Mouse (Mus musculus) brown adipose tissue, adult 24 weeks (tissue): ENCODE measurements around the gene Atg3. TPM values are rescaled to one million over a fixed set of nuclear protein-coding genes. Genes with fewer than 3 reads are reported as not detected.

Experiments used
- H3K27ac ChIP-seq: fragments of 200-500 bp; replicated peaks from 2 replicates; pipeline ENCODE4 v1.5.1; 2012; ENCODE audit warnings: low read depth, mild to moderate bottlenecking, low read length
- H3K4me1 ChIP-seq: fragments of 200-500 bp; 2 replicates; pipeline ENCODE4 v1.6.1; 2012; ENCODE audit warnings: low read length, mixed read lengths; ENCODE audit not compliant: control insufficient read depth, insufficient read depth, insufficient read length
- H3K4me3 ChIP-seq: fragments of 200-500 bp; 2 replicates; pipeline ENCODE4 v1.5.1; 2012; ENCODE audit warnings: low read depth, mild to moderate bottlenecking, low read length, moderate library complexity; ENCODE audit not compliant: insufficient read depth
- polyA plus RNA-seq: library from polyadenylated mRNA; stranded (reverse); fragments of >200 nt; gene quantifications from 2 replicates; pipeline ENCODE4 v1.2.4, GENCODE M21; 2012; ENCODE audit not compliant: missing spikeins, insufficient read depth, insufficient read length

Gene Atg3
- 60.2 and 67.4 TPM in 2 replicates for polyA plus RNA-seq

GRCm38 (mm10) chr16:45158522-45159388 lies at the start of gene Atg3, which contains the start of gene Slc35a5:
Atg3 (plus strand) TSS chr16:45158785.
Slc35a5 (minus strand) TSS chr16:45158706.
- Histone ChIP-seq H3K27ac (peak within 1 kb of the TSS; percentile 95), H3K4me1 (peaks cover 6% of the 10 kb centered on the region; the same call in 1 of the 2 replicates), H3K4me3 (peak within 1 kb of the TSS; percentile 74)

GRCm38 (mm10) chr16:45110498-45110897 lies 48.1 kb upstream of the Atg3 start:
- H3K27ac ChIP-seq, result no peak overlapping the region
- peaks cover 5% of the 10 kb centered on the region for H3K4me1 ChIP-seq
- H3K4me3 ChIP-seq, result no peak overlapping the region

GRCm38 (mm10) chr16:45117200-45117599 lies 41.4 kb upstream of the Atg3 start:
- Histone ChIP-seq H3K4me3 (no peak overlapping the region), H3K4me1 (peaks cover under 1% of the 10 kb centered on the region; the same call in 1 of the 2 replicates), H3K27ac (no peak overlapping the region)

- H3K4me1 ChIP-seq, result no peaks in the 10 kb centered on the region
- H3K4me3 ChIP-seq, result no peak overlapping the region
- no peak overlapping the region for H3K27ac ChIP-seq
These were observed 39.8 kb upstream of the Atg3 start for GRCm38 (mm10) chr16:45118760-45119159.

- H3K27ac ChIP-seq, result no peak overlapping the region
- no peak overlapping the region for H3K4me3 ChIP-seq
- H3K4me1 ChIP-seq, result no peaks in the 10 kb centered on the region
These were observed 37.6 kb upstream of the Atg3 start for GRCm38 (mm10) chr16:45120844-45121425.

GRCm38 (mm10) chr16:45122571-45122970 lies 36.0 kb upstream of the Atg3 start:
- Histone ChIP-seq H3K27ac (no peak overlapping the region), H3K4me3 (no peak overlapping the region), H3K4me1 (no peaks in the 10 kb centered on the region)

- H3K4me1 ChIP-seq, result no peaks in the 10 kb centered on the region
- no peak overlapping the region for H3K4me3 ChIP-seq
- H3K27ac ChIP-seq, result no peak overlapping the region
These were observed 34.1 kb upstream of the Atg3 start for GRCm38 (mm10) chr16:45124230-45125203.

- no peak overlapping the region for H3K4me3 ChIP-seq
- H3K4me1 ChIP-seq, result no peaks in the 10 kb centered on the region
- H3K27ac ChIP-seq, result no peak overlapping the region
These were observed 30.5 kb upstream of the Atg3 start for GRCm38 (mm10) chr16:45127936-45128710.

GRCm38 (mm10) chr16:45141711-45142110 lies 16.9 kb upstream of the Atg3 start:
- H3K4me3 ChIP-seq, result no peak overlapping the region
- H3K4me1 ChIP-seq, result no peaks in the 10 kb centered on the region
- H3K27ac ChIP-seq, result no peak overlapping the region

GRCm38 (mm10) chr16:45142565-45142964 lies 16.0 kb upstream of the Atg3 start:
- H3K27ac ChIP-seq, result no peak overlapping the region
- H3K4me3 ChIP-seq, result no peak overlapping the region
- H3K4me1 ChIP-seq, result no peaks in the 10 kb centered on the region

GRCm38 (mm10) chr16:45145119-45145518 lies 13.5 kb upstream of the Atg3 start:
- Histone ChIP-seq H3K4me3 (no peak overlapping the region), H3K4me1 (no peaks in the 10 kb centered on the region), H3K27ac (no peak overlapping the region)

- Histone ChIP-seq H3K27ac (no peak overlapping the region), H3K4me1 (no peaks in the 10 kb centered on the region), H3K4me3 (no peak overlapping the region)
These were observed 10.0 kb upstream of the Atg3 start for GRCm38 (mm10) chr16:45148488-45149082.

GRCm38 (mm10) chr16:45154741-45155250 lies 3.8 kb upstream of the Atg3 start:
- Histone ChIP-seq H3K27ac (no peak overlapping the region), H3K4me3 (no peak overlapping the region), H3K4me1 (peaks cover 6% of the 10 kb centered on the region; the same call in 1 of the 2 replicates)

GRCm38 (mm10) chr16:45158136-45158521 lies 456 bp upstream of the Atg3 start:
- Histone ChIP-seq H3K27ac (peak overlapping the region; percentile 95), H3K4me3 (peak overlapping the region; percentile 74), H3K4me1 (peaks cover 6% of the 10 kb centered on the region; the same call in 1 of the 2 replicates)
